Mouse (Mus musculus) olfactory bulb, adult 2 months (tissue): ENCODE results near the gene Ccdc38. TPM values are rescaled to one million over a fixed set of nuclear protein-coding genes. Genes with fewer than 3 reads are reported as not detected.
A peak's percentile ranks its signal among the peaks of the same experiment; 100 is the strongest.

ENCODE experiments used
- H3K27ac ChIP-seq: fragments of 200-500 bp; 2 replicates; pipeline ENCODE4 v1.5.1; 2012; ENCODE audit warnings: low read depth, low read length; ENCODE audit not compliant: insufficient read depth
- H3K4me1 ChIP-seq: fragments of 200-500 bp; 2 replicates; pipeline ENCODE4 v1.6.1; 2012; ENCODE audit warnings: low read length; ENCODE audit not compliant: control insufficient read depth, insufficient read depth
- H3K4me3 ChIP-seq: fragments of 200-500 bp; 2 replicates; pipeline ENCODE4 v1.5.1; 2012; ENCODE audit warnings: mild to moderate bottlenecking, low read depth, low read length, moderate library complexity; ENCODE audit not compliant: insufficient read depth
- CTCF ChIP-seq: fragments of 200-500 bp; IDR thresholded peaks from 2 replicates; pipeline ENCODE4 v1.5.1; 2012; ENCODE audit warnings: low read depth, mild to moderate bottlenecking, low read length, moderate library complexity; ENCODE audit not compliant: insufficient read depth
- POLR2A ChIP-seq: fragments of 200-500 bp; IDR thresholded peaks from 2 replicates; pipeline ENCODE4 v1.6.1; 2012; ENCODE audit warnings: mild to moderate bottlenecking, low read depth, low read length, moderate library complexity; ENCODE audit not compliant: insufficient read depth
- WGBS: fragments of 180-500 bp; shearing (Covaris S2); methylation state at CpG from one replicate; pipeline ENCODE4 v1.1.7; 2018; 5-methylcytosine and 5-hydroxymethylcytosine counted together
- polyA plus RNA-seq: library from polyadenylated mRNA; stranded (reverse); fragments of >200 nt; gene quantifications from 2 replicates; pipeline ENCODE4 v1.2.4, GENCODE M21; 2012; ENCODE audit warnings: low replicate concordance; ENCODE audit not compliant: missing spikeins, insufficient read depth, insufficient read length

The Ccdc38 gene
- polyA plus RNA-seq, 1 experiment = not detected

DNA sequence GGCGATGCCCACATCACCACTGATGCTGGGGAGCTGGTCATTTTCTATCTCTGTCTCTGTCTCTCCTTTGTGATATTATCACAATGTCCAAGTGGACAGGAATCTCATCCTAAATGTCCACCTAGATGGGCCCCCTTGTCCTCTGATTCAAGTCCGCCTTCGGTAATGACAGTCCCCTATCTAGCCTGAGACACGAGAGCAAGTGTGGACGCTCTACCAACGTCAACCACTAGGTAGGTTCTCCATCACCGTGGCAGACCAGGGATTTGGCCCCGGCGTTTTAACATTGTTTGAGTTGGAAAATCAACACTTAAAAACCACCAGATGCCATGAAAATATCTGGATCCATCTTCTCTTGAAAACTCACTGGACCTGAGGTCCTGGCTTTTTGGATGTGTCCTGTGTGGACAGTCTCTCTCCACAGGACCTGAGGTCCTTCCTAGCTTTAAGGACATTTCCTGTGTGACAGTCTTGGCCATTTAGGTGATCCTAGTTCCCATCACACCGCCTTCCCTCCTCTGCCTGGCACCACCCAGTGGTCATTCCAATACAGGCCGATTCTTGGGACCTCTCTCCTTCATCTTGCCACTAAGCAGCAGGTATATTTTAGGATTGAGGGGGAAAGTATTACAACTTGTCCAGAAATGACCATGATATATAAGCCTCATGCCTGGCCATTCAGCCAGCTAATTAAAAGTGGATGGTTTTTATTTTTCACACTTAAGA, 27.6 kb downstream of the Ccdc38 start:
- TF ChIP-seq CTCF (no peak), POLR2A (no peak)
- 91% methylated on average over 11 of the region's 11 CpGs for WGBS
- no peaks in the 10 kb centered on the region; the same call in 1 of the 2 replicates for H3K4me1 ChIP-seq

DNA sequence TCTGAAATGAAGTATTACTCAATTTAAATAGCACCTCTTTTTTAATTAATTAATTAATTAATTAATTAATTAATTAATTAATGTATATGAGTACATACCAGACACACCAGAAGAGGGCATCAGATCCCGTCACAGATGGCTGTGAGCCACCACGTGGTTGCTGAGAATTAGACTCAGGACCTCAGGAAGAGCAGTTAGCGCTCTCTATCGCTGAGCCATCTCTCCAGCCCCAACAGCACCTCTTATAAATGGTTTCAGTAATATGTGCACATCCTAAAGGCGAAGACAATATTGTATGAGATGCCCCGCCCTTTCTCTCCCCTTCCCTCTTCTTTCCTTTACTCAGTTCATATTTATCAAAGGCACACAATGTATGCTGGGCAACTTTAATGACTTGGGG, 28.2 kb downstream of the Ccdc38 start:
- no peak overlapping the region for H3K27ac ChIP-seq
- 91% methylated on average over 6 of the region's 6 CpGs for WGBS
- H3K4me3 ChIP-seq = no peak overlapping the region
- no peak for TF ChIP-seq CTCF
- H3K4me1 ChIP-seq = no peaks in the 10 kb centered on the region; the same call in 1 of the 2 replicates

More for the DNA sequence above, 27.6 kb downstream of the Ccdc38 start:
- H3K4me3 ChIP-seq = no peak overlapping the region
- no peak overlapping the region for H3K27ac ChIP-seq

DNA sequence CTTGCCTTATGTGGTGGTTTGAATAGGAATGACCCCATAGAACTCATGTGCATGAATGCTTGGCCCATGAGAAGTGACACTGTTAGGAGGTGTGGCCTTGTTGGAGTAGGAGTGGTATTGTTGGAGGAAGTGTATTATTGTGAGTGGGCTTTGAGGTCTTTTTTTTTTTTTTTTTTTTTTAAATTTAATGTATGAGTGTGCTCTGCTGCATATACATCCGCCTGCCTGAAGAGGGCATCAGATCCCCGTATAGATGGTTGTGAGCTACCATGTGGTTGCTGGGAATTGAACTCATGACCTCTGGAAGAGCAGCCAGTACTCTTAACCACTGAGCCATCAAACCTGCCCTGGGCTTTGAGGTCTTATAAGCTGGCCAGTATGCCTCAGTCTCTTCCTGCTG, 31.8 kb downstream of the Ccdc38 start:
- Histone ChIP-seq H3K27ac (no peak overlapping the region), H3K4me3 (no peak overlapping the region), H3K4me1 (no peaks in the 10 kb centered on the region)
- WGBS = 67% methylated on average over 2 of the region's 2 CpGs
- TF ChIP-seq POLR2A = no peak

DNA sequence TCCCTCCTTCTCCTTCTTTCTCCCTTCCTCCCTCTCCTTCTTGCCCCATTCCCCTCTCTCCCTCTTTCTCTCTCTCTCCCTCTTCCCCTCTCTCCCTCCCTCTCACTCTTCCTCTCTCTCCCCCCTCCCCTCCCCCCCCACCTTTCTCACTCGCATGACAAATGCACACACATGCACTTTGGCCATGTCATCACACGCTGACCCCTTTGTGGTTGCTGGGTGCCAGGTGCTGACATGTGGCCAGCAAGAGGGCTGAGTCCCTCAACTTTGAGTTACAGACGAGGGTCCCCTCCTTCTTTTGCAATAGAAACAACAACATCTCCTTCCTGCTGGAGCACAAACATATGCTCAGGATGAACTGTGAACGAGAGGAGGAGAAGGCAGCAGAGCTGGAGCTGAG, 34.5 kb downstream of the Ccdc38 start:
- no peak overlapping the region for H3K4me3 ChIP-seq
- WGBS = 64% methylated on average over 4 of the region's 4 CpGs
- H3K27ac ChIP-seq = no peak overlapping the region
- no peaks in the 10 kb centered on the region for H3K4me1 ChIP-seq
- TF ChIP-seq CTCF (no peak), POLR2A (no peak)

DNA sequence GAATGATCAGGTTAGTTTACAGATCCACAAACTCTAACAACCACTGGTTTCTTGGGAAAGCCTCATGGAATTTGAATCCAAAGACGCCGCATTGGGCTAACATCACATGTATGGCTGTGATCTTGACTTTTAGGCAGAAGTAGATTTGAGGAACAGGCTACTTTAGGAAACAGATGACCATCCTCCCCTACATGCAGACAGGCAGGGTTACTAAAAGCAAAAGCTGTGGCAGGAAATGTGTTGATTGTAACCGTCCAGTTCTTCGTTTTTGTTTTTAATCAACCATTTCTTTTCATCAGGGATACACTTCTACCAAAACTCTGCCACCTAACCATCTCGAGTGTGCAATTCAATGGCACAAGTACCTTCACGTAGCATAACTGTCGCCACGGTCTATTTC, 35.5 kb downstream of the Ccdc38 start:
- Histone ChIP-seq H3K4me3 (no peak overlapping the region), H3K4me1 (no peaks in the 10 kb centered on the region), H3K27ac (no peak overlapping the region)
- 95% methylated on average over 8 of the region's 8 CpGs for WGBS
- no peak for TF ChIP-seq POLR2A

DNA sequence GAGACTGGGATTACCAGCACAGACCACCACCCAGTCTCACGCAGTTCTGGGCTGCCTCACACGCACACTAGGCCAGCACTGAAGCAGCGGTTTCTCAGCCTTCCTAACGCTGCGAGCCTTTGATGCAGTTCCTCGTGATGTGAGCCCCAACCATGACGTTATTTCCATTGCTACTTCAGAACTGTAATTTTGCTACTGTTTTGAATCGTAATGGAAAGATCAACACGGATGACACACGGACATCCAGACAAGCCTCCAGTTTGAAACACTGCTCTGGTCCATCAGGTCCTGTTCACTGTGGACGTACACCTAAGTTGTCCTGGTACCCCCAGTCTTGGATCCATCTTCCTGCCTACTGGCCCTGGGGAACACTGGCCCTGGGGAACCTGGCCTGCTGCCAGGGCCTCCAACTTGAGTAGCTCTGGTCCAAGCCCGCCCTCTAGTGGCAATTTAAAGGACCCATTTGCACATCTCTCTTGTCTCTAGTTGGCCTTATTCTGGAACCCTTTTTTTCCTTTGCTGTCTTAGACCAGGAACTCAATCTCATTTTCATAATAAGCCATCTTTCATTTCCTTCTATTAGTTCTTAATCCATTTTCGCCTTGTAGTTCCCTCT, 36.9 kb downstream of the Ccdc38 start:
- Histone ChIP-seq H3K27ac (no peak overlapping the region), H3K4me1 (no peaks in the 10 kb centered on the region), H3K4me3 (no peak overlapping the region)
- 57% methylated on average over 13 of the region's 13 CpGs for WGBS
- TF ChIP-seq CTCF (peak; percentile 51), POLR2A (no peak)

DNA sequence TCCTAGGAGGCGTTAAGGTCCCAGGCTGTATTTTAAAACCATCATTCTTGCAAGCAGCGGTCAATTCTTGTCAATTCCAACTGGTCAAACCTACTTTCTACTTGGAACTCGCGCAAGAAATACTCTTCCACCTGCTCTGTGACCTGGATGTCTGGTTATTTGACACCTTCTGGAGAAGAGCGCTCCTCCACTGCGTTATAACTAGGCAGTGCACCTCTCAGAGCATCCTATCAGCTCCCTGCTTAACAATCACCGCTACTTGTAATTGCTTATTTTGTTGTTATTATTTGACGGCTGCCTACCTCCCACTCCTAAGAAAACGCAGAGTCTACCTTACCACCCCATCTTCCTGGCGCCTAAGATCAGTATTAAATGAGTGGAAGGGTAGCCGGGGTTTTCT, 48.4 kb downstream of the Ccdc38 start:
- H3K4me1 ChIP-seq = 0 out of 2 replicates have a peak, but pooled peaks cover 6% of the 10 kb centered on the region
- peak overlapping the region; percentile 67 for H3K4me3 ChIP-seq
- no peak for TF ChIP-seq CTCF
- WGBS = 2% methylated on average over 11 of the region's 11 CpGs
- H3K27ac ChIP-seq = no peak overlapping the region

DNA sequence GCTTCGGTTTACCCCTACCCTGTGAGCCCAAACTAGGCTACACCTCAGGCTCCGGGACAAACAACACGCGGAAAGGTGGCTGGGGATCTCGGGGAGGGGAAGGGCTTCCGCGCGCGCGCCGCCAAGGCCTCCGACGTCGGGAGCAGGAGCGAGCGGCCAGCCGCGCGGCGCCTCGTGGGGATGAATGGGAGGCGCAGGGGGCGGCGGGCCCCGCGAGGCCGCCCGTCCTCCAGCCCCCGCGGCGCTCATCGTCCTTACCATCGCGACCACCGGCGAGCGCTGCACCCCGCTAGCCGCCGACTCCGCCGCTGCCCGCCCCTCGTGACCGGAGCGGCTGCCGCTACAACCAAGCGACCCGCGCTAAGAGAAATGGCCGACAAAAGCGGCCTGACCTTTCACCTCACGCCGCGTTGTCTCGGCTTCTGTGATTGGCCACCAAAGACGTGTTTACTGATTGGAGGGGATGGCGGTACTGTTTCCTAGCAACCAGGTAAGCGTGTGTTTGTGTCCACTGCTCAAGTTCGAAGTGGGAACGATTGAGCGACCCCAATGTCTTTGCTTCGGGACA, 48.9 kb downstream of the Ccdc38 start, which contains the start of gene Snrpf:
Gene Snrpf, minus strand, starts transcription at position 426 of the 568 bp plus-strand sequence.
- H3K4me1 ChIP-seq = 0 out of 2 replicates have a peak, but pooled peaks cover 6% of the 10 kb centered on the region
- H3K4me3 ChIP-seq = peak within 1 kb of the TSS; percentile 67
- under 1% methylated on average over 63 of the region's 63 CpGs for WGBS
- TF ChIP-seq CTCF (no peak), POLR2A (peak; percentile 63; the same call in 1 of the 2 replicates)
- H3K27ac ChIP-seq = no peak within 1 kb of the TSS; the same call in 1 of the 2 replicates

DNA sequence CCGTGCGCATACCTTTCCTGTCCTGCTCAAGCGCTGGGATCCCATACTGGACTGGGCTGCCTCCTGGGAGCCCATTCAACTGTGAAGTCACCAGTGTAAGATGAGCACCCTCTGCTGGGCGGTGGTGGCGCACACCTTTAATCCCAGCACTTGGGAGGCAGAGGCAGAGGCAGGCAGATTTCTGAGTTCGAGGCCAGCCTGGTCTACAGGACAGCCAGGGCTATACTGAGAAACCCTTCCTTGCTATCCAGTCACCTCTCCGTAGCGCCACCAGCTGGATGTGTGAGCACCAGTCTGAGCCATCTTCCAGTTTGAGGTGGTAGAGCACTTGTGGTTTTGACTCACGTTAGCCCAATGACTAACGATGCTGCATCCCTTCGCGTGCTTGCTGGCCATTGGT, 52.0 kb downstream of the Ccdc38 start:
- TF ChIP-seq CTCF (no peak), POLR2A (no peak)
- H3K27ac ChIP-seq = no peak overlapping the region
- no peak overlapping the region for H3K4me3 ChIP-seq
- H3K4me1 ChIP-seq = 0 out of 2 replicates have a peak, but pooled peaks cover 6% of the 10 kb centered on the region
- WGBS = 60% methylated on average over 12 of the region's 12 CpGs
